11 mouse cellular contexts compared by ENCODE assay signal in the genomic region with DNA sequence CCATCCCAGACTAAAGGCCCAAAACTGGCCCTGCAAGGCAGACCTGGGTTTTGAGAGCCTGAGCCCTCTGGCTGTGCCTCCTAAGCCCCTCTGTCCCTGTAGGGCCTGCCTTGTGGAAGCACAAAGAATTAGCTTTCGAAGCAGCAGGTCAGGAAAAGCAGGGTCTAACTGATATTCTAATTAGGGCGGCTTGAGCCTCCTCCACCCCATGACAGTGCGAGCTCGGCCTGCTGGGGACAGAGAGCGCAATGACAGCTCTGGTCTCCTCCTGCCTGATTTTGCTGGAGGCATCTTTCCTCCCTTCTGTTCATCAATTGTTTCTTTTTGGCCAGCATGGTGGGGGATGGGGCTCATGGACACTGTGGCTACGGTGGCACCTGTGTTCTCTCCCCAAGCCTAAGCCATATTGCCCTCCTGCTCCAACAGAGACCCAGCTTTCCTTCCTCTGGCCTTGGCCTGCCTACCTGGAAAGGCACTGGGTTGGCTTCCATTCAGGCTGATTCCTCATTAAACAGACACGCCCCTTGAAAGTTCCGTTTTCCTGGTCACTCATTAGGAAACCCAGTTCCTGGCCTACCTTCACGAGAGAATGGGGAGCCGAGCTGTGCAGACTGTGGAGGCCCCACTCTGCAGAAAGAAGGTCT. TPM values are rescaled to one million over a fixed set of nuclear protein-coding genes. Genes with fewer than 3 reads are reported as not detected.
DNase-seq lines count a peak whose midpoint lies in the region; ATAC-seq lines count a peak whose summit lies in the region.
"Had no signal": no experiment of that assay in that cellular context is flagged by ENCODE, and none has a peak within 500 bp of the region (broad histone marks: within the 10 kb centered on the region; RNA-seq: fewer than 3 reads in every experiment).

No protein-coding gene starts in this region.

- H3K4me2 ChIP-seq in lung, embryonic 16.5 days (ENCODE audit: low read depth, low read length) = peak overlapping the region; percentile 19
- H3K4me2 ChIP-seq: hindbrain, embryonic 15.5 days had no signal

- WGBS in lung, embryonic 16.5 days = 70% methylated on average over 10 of the region's 10 CpGs

- H3K27ac ChIP-seq in lung, embryonic 16.5 days (ENCODE audit: low read length) = peak overlapping the region; percentile 77
- H3K27ac ChIP-seq: hindbrain, embryonic 15.5 days had no signal

- peak overlapping the region; percentile 42 for H3K9ac ChIP-seq in lung, embryonic 16.5 days (ENCODE audit: low read length)
- H3K9ac ChIP-seq: hindbrain, embryonic 15.5 days had no signal

- H3K36me3 ChIP-seq in lung, embryonic 16.5 days (ENCODE audit: control insufficient read depth, insufficient read depth, low read length) = no peaks in the 10 kb centered on the region
- H3K36me3 ChIP-seq: hindbrain, embryonic 15.5 days had no signal

- H3K9me3 ChIP-seq in lung, embryonic 16.5 days (ENCODE audit: control insufficient read depth, low read length) = no peaks in the 10 kb centered on the region
- H3K9me3 ChIP-seq: hindbrain, embryonic 15.5 days had no signal

- peak; percentile 96 for DNase-seq in heart, adult 11 months
- no peak for DNase-seq in heart, postnatal 25 days (ENCODE audit: low spot score)
- peak; percentile 12 for DNase-seq in R1 (ENCODE audit: low read depth, low spot score)
- peak; percentile 31 to 37 for DNase-seq in heart, postnatal 36 days
- DNase-seq in adrenal gland, postnatal 36 days = no peak
- DNase-seq in embryo, embryonic 9.5 days (ENCODE audit: extremely low spot score) = no peak
- DNase-seq in adrenal gland, postnatal 10 days = no peak
- DNase-seq: cerebellum, adult 2 months had no signal

- no peak for ATAC-seq in lung, embryonic 16.5 days (ENCODE audit: low read depth)

- no peak overlapping the region for H3K4me3 ChIP-seq in lung, embryonic 16.5 days (ENCODE audit: low read length)
- H3K4me3 ChIP-seq: hindbrain, embryonic 15.5 days had no signal

- H3K4me1 ChIP-seq in lung, embryonic 16.5 days (replicated peaks; ENCODE audit: control insufficient read depth, insufficient read depth, low read length) = peaks cover 37% of the 10 kb centered on the region
- H3K4me1 ChIP-seq: hindbrain, embryonic 15.5 days had no signal

- no peaks in the 10 kb centered on the region for H3K27me3 ChIP-seq in lung, embryonic 16.5 days (ENCODE audit: control insufficient read depth, insufficient read depth, low read depth, low read length)
- H3K27me3 ChIP-seq: CH12.LX; hindbrain, embryonic 15.5 days had no signal

- intact Hi-C loops in heart, postnatal 25 days (cut with DNase I) = no loop called here
- intact Hi-C loops in heart, postnatal 36 days (cut with DNase I) = loop anchor here (2.0 to 5.0 kb wide), 2 partner anchors 27 to 36 kb away; a partner anchor contains a TSS

RNA-seq across cellular contexts. Expression of a gene that starts 23.2 kb away (rescaled TPM):
- total RNA-seq in heart, postnatal 25 days (2021) = 1,000 to 10,000 TPM; 1,393 to 1,435 TPM
- total RNA-seq in heart, postnatal 36 days (2021) = 1,000 to 10,000 TPM; 1,342 to 1,403 TPM
- polyA plus RNA-seq in lung, embryonic 16.5 days (2015; fragmentation: Nextera tagmentation; extraction: Ambion mirVana) = 621 and 663 TPM in 2 replicates
- total RNA-seq in adrenal gland, postnatal 36 days (2021) = 100 to 1,000 TPM; 362 to 417 TPM
- 100 to 1,000 TPM; 673 to 781 TPM for total RNA-seq in adrenal gland, postnatal 10 days (2021)

RNA-seq across cellular contexts. Expression of a gene that starts 27.8 kb away (rescaled TPM):
- under 1 TPM; 0.08 to 0.13 TPM for total RNA-seq in heart, postnatal 25 days (2021)
- total RNA-seq in heart, postnatal 36 days (2021) = under 1 TPM in 1 of 2 experiments, not detected in 1; 0.33 TPM
- 0.18 and 0.23 TPM in 2 replicates for polyA plus RNA-seq in lung, embryonic 16.5 days (2015; fragmentation: Nextera tagmentation; extraction: Ambion mirVana)
- under 1 TPM in 1 of 2 experiments, not detected in 1; 0.23 TPM for total RNA-seq in adrenal gland, postnatal 36 days (2021)
- under 1 TPM; 0.39 to 0.66 TPM for total RNA-seq in adrenal gland, postnatal 10 days (2021)
- total RNA-seq: CH12.LX had no signal

RNA-seq across cellular contexts. Expression of a gene that starts 35.6 kb away (rescaled TPM):
- 10 to 100 TPM; 17.4 to 19.1 TPM for total RNA-seq in heart, postnatal 25 days (2021)
- 10 to 100 TPM; 19.7 to 20.3 TPM for total RNA-seq in heart, postnatal 36 days (2021)
- polyA plus RNA-seq in lung, embryonic 16.5 days (2015; fragmentation: Nextera tagmentation; extraction: Ambion mirVana) = 11.3 and 15.9 TPM in 2 replicates
- 10 to 100 TPM; 13.8 to 18.8 TPM for total RNA-seq in adrenal gland, postnatal 36 days (2021)
- total RNA-seq in adrenal gland, postnatal 10 days (2021) = 10 to 100 TPM; 20.4 to 21.8 TPM

RNA-seq across cellular contexts. Expression of a gene that starts 37.6 kb away (rescaled TPM):
- total RNA-seq in heart, postnatal 25 days (2021) = under 1 TPM in 1 of 2 experiments, not detected in 1; 0.84 TPM
- under 1 TPM in 1 of 2 experiments, not detected in 1; 0.65 TPM for total RNA-seq in heart, postnatal 36 days (2021)
- not detected in 2 replicates for polyA plus RNA-seq in lung, embryonic 16.5 days (2015; fragmentation: Nextera tagmentation; extraction: Ambion mirVana)
- not detected for total RNA-seq in adrenal gland, postnatal 36 days (2021)
- total RNA-seq in adrenal gland, postnatal 10 days (2021) = not detected
- total RNA-seq: CH12.LX had no signal
- polyA plus RNA-seq: hindbrain, embryonic 15.5 days had no signal

Comparison
In these comparisons a context has a peak if more than half of its experiments do, and no peak if none do; other contexts are left out.
1. DNase-seq: peak in heart, adult 11 months (single experiment), R1 (single experiment) and heart, postnatal 36 days (2 of 2); none in heart, postnatal 25 days (single experiment), adrenal gland, postnatal 36 days (0 of 2), embryo, embryonic 9.5 days (single experiment) and adrenal gland, postnatal 10 days (single experiment).